Mouse (Mus musculus) cerebellum, adult 2 months (tissue): ENCODE measurements around the gene Inhbb. TPM values are rescaled to one million over a fixed set of nuclear protein-coding genes. Genes with fewer than 3 reads are reported as not detected.

Experiments
- DNase-seq, 2 experiments: peaks; one replicate each; pipeline ENCODE4 v3.0.0; 2021
- H3K27ac ChIP-seq: fragments of 200-500 bp; 2 replicates; pipeline ENCODE4 v1.5.1; 2012; ENCODE audit warnings: low read length, control low read depth, inconsistent platforms; ENCODE audit not compliant: insufficient read depth
- H3K27me3 ChIP-seq: fragments of 200-500 bp; 2 replicates; pipeline ENCODE4 v1.6.1; 2012; ENCODE audit warnings: inconsistent platforms, mild to moderate bottlenecking, low read length, moderate library complexity; ENCODE audit not compliant: control insufficient read depth, insufficient read depth
- H3K4me1 ChIP-seq: fragments of 200-500 bp; 2 replicates; pipeline ENCODE4 v1.6.1; 2011; ENCODE audit warnings: low read length; ENCODE audit not compliant: control insufficient read depth, insufficient read depth
- H3K4me3 ChIP-seq: fragments of 200-500 bp; replicated peaks from 2 replicates; pipeline ENCODE3; 2011; ENCODE audit warnings: mild to moderate bottlenecking, low read depth, low read length, control low read depth; ENCODE audit not compliant: insufficient read depth
- CTCF ChIP-seq: fragments of 200-500 bp; IDR thresholded peaks from 2 replicates; pipeline ENCODE4 v1.5.1; 2011; ENCODE audit warnings: low read depth, mild to moderate bottlenecking, control low read depth, low read length, moderate library complexity, borderline replicate concordance; ENCODE audit not compliant: insufficient read depth
- POLR2A ChIP-seq: fragments of 200-500 bp; IDR thresholded peaks from 2 replicates; pipeline ENCODE4 v1.6.1; 2011; ENCODE audit warnings: low read length, control low read depth, borderline replicate concordance; ENCODE audit not compliant: insufficient read depth
- WGBS: fragments of 180-500 bp; shearing (Covaris S2); methylation state at CpG from one replicate; pipeline ENCODE4 v1.1.7; 2018; 5-methylcytosine and 5-hydroxymethylcytosine counted together
- polyA plus RNA-seq: library from polyadenylated mRNA; depleted of rRNA; stranded (reverse); fragments of >200 nt; gene quantifications from 2 replicates; pipeline ENCODE4 v1.2.3, GENCODE M21; 2012

Inhbb gene
- polyA plus RNA-seq, 1 experiment: 6.1 TPM

DNA sequence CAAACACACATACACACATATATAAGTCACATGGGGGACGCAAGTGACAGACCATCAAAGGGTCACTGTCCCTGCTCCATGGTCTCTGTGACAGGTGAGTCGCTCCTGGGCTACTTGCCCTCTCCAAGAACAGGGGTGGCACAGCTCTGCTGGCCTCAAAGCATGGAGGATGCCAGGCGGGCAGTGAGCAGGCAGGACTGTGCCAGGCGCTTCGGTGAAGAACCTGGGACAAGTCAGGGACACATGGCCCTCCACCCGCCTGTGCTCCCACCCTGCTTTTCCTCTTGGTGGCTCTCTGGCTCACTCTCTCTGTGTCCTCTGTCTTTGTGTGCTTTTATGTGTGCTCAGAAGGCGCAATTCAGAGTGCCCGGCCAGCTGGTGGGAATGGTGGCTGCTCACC lies 5.4 kb downstream of the Inhbb start:
- 48% methylated on average over 8 of the region's 8 CpGs for WGBS
- TF ChIP-seq POLR2A: no peak
- TF ChIP-seq CTCF: no peak
- no peak for DNase-seq

DNA sequence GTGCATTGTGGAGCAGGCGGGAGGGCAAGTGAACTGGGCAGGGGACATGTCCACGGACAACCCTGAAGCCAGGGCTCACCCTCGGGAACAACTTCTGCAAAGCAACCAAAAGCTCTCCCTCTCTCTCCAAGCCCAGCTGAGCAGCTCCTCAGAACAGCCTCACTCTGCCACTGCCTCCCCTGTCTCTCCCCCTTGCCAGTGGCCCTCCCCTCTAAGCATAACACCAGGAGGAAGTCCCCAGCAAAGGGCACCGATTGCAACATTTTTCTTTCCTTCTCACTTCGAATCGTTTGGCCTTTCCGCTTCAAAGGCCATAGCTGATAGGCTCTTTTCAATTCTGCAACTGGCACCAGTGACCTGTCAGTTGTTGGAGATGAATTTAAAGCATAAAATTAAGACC lies 5.9 kb downstream of the Inhbb start:
- no peak for DNase-seq
- Histone ChIP-seq H3K4me3 (no peak overlapping the region), H3K27me3 (peaks cover 3% of the 10 kb centered on the region; the same call in 1 of the 2 replicates), H3K4me1 (no peaks in the 10 kb centered on the region), H3K27ac (no peak overlapping the region)
- 57% methylated on average over 7 of the region's 7 CpGs for WGBS
- no peak for TF ChIP-seq POLR2A
- TF ChIP-seq CTCF: no peak

More for the DNA sequence above, 5.4 kb downstream of the Inhbb start:
- H3K27me3 ChIP-seq: peaks cover 5% of the 10 kb centered on the region; the same call in 1 of the 2 replicates
- H3K4me3 ChIP-seq: no peak overlapping the region
- no peak overlapping the region for H3K27ac ChIP-seq
- H3K4me1 ChIP-seq: no peaks in the 10 kb centered on the region

DNA sequence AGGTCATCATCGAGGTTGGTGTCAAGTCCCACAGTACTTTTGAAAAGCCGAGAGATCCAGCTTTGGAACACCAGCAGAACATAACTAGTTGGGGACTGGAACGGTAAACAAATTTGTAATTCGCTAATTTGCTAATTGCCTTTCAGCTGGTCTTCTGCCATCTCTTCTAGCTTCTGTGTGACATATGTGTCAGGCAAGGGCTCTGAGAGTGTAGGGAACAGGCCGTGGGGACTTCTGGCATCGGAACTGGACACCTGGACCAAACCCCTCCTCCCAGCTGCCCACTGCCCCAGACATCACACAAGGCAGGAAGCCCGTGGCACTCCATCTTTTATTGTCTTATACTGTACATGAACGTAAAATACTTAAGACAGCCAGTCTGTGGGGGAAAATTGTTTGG lies 6.9 kb downstream of the Inhbb start:
- 65% methylated on average over 8 of the region's 8 CpGs for WGBS

DNA sequence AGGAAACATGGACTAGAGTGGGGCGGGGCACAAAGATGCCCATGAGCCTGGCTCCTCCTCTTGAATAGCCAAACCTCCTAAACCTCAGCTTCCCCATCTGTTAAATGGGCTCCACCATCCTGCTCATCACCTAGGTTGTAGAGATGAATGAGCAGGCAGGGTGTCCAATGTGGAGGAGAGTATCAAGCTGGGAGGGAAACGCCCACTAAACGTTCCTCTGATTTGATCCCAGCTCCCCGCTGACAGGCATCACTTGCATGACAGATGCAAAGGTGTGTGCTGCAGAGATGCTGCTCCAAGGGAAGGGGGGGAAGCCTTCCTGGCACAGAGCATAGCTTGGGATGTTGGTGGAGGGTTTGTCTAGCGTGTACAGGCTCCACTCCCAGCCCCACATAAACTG lies 11.4 kb downstream of the Inhbb start:
- no peak overlapping the region for H3K27ac ChIP-seq
- H3K4me3 ChIP-seq: no peak overlapping the region
- no peak for TF ChIP-seq POLR2A
- TF ChIP-seq CTCF: no peak
- no peaks in the 10 kb centered on the region for H3K27me3 ChIP-seq
- no peak for DNase-seq
- no peaks in the 10 kb centered on the region for H3K4me1 ChIP-seq
- 64% methylated on average over 5 of the region's 5 CpGs for WGBS

More for the DNA sequence above, 6.9 kb downstream of the Inhbb start:
- H3K4me1 ChIP-seq: no peaks in the 10 kb centered on the region
- TF ChIP-seq POLR2A: no peak
- no peak for TF ChIP-seq CTCF
- no peaks in the 10 kb centered on the region; the same call in 1 of the 2 replicates for H3K27me3 ChIP-seq
- DNase-seq: no peak
- no peak overlapping the region for H3K4me3 ChIP-seq
- no peak overlapping the region for H3K27ac ChIP-seq

DNA sequence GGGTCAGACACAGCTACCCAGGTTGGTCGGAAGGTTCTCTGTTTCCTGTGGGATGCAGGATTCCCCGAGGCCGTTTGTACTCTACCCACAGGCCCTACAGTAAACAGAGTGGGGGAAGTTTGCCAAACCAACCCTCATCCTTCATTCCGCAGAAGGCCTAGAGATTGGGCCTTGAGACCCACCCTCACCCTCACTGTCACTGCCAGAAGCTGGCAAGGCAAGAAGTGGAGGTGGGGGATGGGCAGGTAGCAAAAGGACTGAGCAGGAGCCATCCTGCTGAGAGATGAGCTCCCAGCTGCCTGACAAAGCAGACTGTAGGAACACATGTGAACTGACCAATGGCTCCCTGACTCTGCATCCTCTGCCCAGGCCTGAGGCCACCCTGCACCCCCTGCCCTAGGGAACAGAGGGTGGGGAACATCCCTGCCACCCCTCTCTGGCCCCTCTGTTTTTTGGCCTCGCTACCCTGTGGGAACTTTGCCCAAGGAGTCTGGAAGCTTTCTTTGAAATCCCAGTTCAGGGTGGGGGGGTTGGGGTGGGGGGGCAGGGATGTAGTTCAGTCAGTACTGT lies 12.4 kb downstream of the Inhbb start:
- Histone ChIP-seq H3K4me1 (no peaks in the 10 kb centered on the region), H3K4me3 (no peak overlapping the region), H3K27ac (no peak overlapping the region), H3K27me3 (no peaks in the 10 kb centered on the region)
- TF ChIP-seq CTCF (no peak), POLR2A (no peak)
- no peak for DNase-seq
- WGBS: 51% methylated on average over 5 of the region's 5 CpGs

DNA sequence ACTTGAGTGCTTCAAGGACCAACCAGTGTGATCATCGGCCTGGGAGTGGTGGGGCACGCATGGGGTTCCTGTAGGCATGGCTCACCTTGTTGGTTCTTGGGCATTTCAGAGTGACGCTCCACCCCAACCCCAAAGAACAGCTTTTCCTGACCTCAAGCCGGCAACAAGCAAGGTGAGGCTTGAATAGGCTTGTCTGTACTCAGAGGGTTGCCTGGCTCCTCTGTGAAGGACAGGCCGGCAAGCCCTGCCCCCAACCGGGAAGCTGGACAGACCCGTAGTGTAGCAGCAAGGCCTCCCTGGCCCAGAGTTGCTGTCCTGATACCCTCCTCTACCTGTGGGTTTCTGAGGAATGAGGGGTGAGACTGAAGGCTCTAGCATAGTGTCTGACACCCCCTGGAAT lies 12.9 kb downstream of the Inhbb start:
- no peak overlapping the region for H3K4me3 ChIP-seq
- no peak for TF ChIP-seq CTCF
- TF ChIP-seq POLR2A: no peak
- H3K27me3 ChIP-seq: no peaks in the 10 kb centered on the region
- WGBS: 74% methylated on average over 7 of the region's 7 CpGs
- DNase-seq: no peak
- H3K4me1 ChIP-seq: no peaks in the 10 kb centered on the region
- no peak overlapping the region for H3K27ac ChIP-seq

DNA sequence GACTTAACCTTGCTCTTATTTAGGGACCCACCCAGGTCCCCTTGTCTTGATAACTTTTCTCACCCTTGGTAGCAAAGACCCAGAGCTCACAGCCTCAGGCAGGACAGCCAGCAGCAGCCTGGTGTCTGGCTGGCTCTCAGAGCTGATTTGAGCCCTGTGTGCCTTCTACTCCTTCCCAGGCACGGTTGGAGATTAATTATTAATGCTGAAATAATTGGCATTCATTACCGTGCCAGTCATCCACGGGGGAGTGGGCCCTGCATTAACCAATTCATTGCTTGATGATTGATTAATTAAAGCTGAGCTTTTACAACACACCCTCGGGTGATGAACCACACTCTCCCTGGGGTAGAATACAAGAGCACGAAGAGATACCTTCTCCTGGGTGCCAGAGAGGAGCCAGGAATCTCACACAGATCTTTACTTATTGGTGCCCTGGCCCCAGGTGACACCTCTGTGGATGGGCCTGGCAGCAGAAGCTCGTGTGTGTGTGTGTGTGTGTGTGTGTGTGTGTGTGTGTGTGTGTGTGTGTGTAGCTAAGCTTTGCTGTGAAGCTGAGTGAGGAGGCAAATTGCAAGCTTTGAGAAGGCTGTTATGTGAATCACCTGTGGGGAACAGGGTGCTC lies 14.2 kb downstream of the Inhbb start:
- WGBS: 43% methylated on average over 6 of the region's 6 CpGs
- no peak for TF ChIP-seq POLR2A
- TF ChIP-seq CTCF: no peak
- DNase-seq: no peak

DNA sequence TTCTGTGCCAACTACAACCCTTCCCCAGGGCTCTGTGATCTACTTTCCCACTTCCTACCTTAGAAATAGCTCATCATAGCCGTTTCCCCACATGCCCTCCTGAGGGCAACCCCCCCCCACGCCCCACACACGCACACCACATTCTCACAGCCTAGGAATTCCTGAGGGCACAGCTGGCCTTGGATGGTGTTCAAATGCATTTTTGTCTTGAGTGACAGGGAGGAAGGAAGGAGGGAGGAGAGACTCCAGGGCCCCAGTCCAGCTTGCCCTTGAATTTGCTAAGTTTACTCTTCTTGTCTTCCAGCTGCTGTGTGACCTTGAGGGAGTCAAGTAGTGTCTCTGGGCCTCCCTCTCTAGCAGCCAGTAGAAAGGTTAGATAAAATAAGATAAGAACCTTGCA lies 17.2 kb downstream of the Inhbb start:
- H3K27ac ChIP-seq: no peak overlapping the region
- 38% methylated on average over 3 of the region's 3 CpGs for WGBS
- TF ChIP-seq CTCF (no peak), POLR2A (no peak)
- no peak for DNase-seq
- no peak overlapping the region for H3K4me3 ChIP-seq
- no peaks in the 10 kb centered on the region for H3K27me3 ChIP-seq
- H3K4me1 ChIP-seq: no peaks in the 10 kb centered on the region

More for the DNA sequence above, 14.2 kb downstream of the Inhbb start:
- no peak overlapping the region for H3K27ac ChIP-seq
- H3K27me3 ChIP-seq: no peaks in the 10 kb centered on the region
- no peaks in the 10 kb centered on the region for H3K4me1 ChIP-seq
- no peak overlapping the region for H3K4me3 ChIP-seq
